Mouse (Mus musculus) forebrain, embryonic 12.5 days (tissue): ENCODE data around the gene Myo3b. TPM values are rescaled to one million over a fixed set of nuclear protein-coding genes. Genes with fewer than 3 reads are reported as not detected.
A peak's percentile ranks its signal among the peaks of the same experiment; 100 is the strongest.

ENCODE experiments used
- ATAC-seq: fragments of 200-750 bp; cut with Nextera tagmentation; 2 replicates; pipeline ENCODE4 v1.8.0; 2017; ENCODE audit warnings: moderate TSS enrichment; ENCODE audit not compliant: low FRiP score
- H3K27ac ChIP-seq: fragments of 300-500 bp; sonication (generic); 2 replicates; pipeline ENCODE4 v1.5.1; 2016; ENCODE audit warnings: mild to moderate bottlenecking
- H3K27me3 ChIP-seq: fragments of 300-500 bp; sonication (generic); 2 replicates; pipeline ENCODE4 v1.6.1; 2016; ENCODE audit warnings: mild to moderate bottlenecking
- H3K36me3 ChIP-seq: fragments of 300-500 bp; sonication (generic); replicated peaks from 2 replicates; pipeline ENCODE4 v1.6.1; 2016; ENCODE audit warnings: mild to moderate bottlenecking
- H3K4me1 ChIP-seq: fragments of 300-500 bp; sonication (generic); 2 replicates; pipeline ENCODE4 v1.6.1; 2016
- H3K4me2 ChIP-seq: fragments of 300-500 bp; sonication (generic); 2 replicates; pipeline ENCODE4 v1.6.1; 2016; ENCODE audit warnings: mild to moderate bottlenecking, moderate library complexity
- H3K4me3 ChIP-seq: fragments of 300-500 bp; sonication (generic); replicated peaks from 2 replicates; pipeline ENCODE4 v1.5.1; 2016; ENCODE audit warnings: mild to moderate bottlenecking
- H3K9ac ChIP-seq: fragments of 300-500 bp; sonication (generic); 2 replicates; pipeline ENCODE4 v1.6.1; 2016; ENCODE audit warnings: mild to moderate bottlenecking
- H3K9me3 ChIP-seq: fragments of 300-500 bp; sonication (generic); 2 replicates; pipeline ENCODE4 v1.6.1; 2016
- WGBS: fragments of 180-500 bp; shearing (Covaris S2); methylation state at CpG from one replicate; pipeline ENCODE4 v1.1.7; 2016; 5-methylcytosine and 5-hydroxymethylcytosine counted together
- polyA plus RNA-seq: library from polyadenylated mRNA; unstranded; fragments of >200 nt; fragmentation: Nextera tagmentation; extraction: Ambion mirVana; gene quantifications from 2 replicates; pipeline ENCODE4 v1.2.1, GENCODE M21; 2016

Myo3b gene
- polyA plus RNA-seq, 1 experiment from 2014 or later, result 0.15 TPM

GRCm38 (mm10) chr2:70379341-70379740, 340.4 kb downstream of the Myo3b start:
- no peak overlapping the region for H3K4me2 ChIP-seq
- H3K27me3 ChIP-seq, result 0 out of 2 replicates have a peak, but pooled peaks cover 5% of the 10 kb centered on the region
- H3K36me3 ChIP-seq, result no peaks in the 10 kb centered on the region
- no peaks in the 10 kb centered on the region for H3K9me3 ChIP-seq
- H3K9ac ChIP-seq, result no peak overlapping the region
- H3K4me3 ChIP-seq, result no peak overlapping the region
- no peak overlapping the region for H3K27ac ChIP-seq
- no peak for ATAC-seq
- H3K4me1 ChIP-seq, result peaks cover 5% of the 10 kb centered on the region; the same call in 1 of the 2 replicates
- WGBS, result 77% methylated on average over 6 of the region's 6 CpGs

- Histone ChIP-seq H3K4me2 (no peak overlapping the region), H3K27me3 (0 out of 2 replicates have a peak, but pooled peaks cover 5% of the 10 kb centered on the region), H3K9me3 (no peaks in the 10 kb centered on the region), H3K27ac (no peak overlapping the region), H3K4me1 (peaks cover 5% of the 10 kb centered on the region; the same call in 1 of the 2 replicates), H3K9ac (no peak overlapping the region), H3K36me3 (no peaks in the 10 kb centered on the region), H3K4me3 (no peak overlapping the region)
- WGBS, result 42% methylated on average over 6 of the region's 6 CpGs
- ATAC-seq, result no peak
Observed at GRCm38 (mm10) chr2:70379939-70380338, 341.0 kb downstream of the Myo3b start.

GRCm38 (mm10) chr2:70388645-70389044, 349.7 kb downstream of the Myo3b start:
- H3K4me1 ChIP-seq, result 0 out of 2 replicates have a peak, but pooled peaks cover 9% of the 10 kb centered on the region
- H3K9ac ChIP-seq, result no peak overlapping the region
- no peaks in the 10 kb centered on the region for H3K36me3 ChIP-seq
- peaks cover 5% of the 10 kb centered on the region; the same call in 1 of the 2 replicates for H3K27me3 ChIP-seq
- H3K4me3 ChIP-seq, result no peak overlapping the region
- no peaks in the 10 kb centered on the region for H3K9me3 ChIP-seq
- no peak overlapping the region for H3K4me2 ChIP-seq
- 74% methylated on average over 6 of the region's 6 CpGs for WGBS
- no peak for ATAC-seq
- H3K27ac ChIP-seq, result no peak overlapping the region

- 83% methylated on average over 1 of the region's 1 CpGs for WGBS
- Histone ChIP-seq H3K27me3 (peaks cover 5% of the 10 kb centered on the region; the same call in 1 of the 2 replicates), H3K9me3 (no peaks in the 10 kb centered on the region)
Observed at GRCm38 (mm10) chr2:70389162-70389561, 350.2 kb downstream of the Myo3b start.

GRCm38 (mm10) chr2:70397734-70398276, 358.9 kb downstream of the Myo3b start:
- no peaks in the 10 kb centered on the region for H3K4me1 ChIP-seq
- H3K36me3 ChIP-seq, result no peaks in the 10 kb centered on the region
- no peaks in the 10 kb centered on the region for H3K9me3 ChIP-seq
- H3K9ac ChIP-seq, result no peak overlapping the region
- WGBS, result 83% methylated on average over 9 of the region's 9 CpGs
- H3K27me3 ChIP-seq, result no peaks in the 10 kb centered on the region
- H3K27ac ChIP-seq, result no peak overlapping the region
- ATAC-seq, result no peak
- no peak overlapping the region for H3K4me2 ChIP-seq
- no peak overlapping the region for H3K4me3 ChIP-seq

More at GRCm38 (mm10) chr2:70389162-70389561, 350.2 kb downstream of the Myo3b start:
- Histone ChIP-seq H3K4me2 (no peak overlapping the region), H3K4me3 (no peak overlapping the region), H3K36me3 (no peaks in the 10 kb centered on the region), H3K27ac (no peak overlapping the region), H3K9ac (no peak overlapping the region), H3K4me1 (0 out of 2 replicates have a peak, but pooled peaks cover 9% of the 10 kb centered on the region)
- ATAC-seq, result no peak

GRCm38 (mm10) chr2:70399441-70400115, 360.7 kb downstream of the Myo3b start:
- Histone ChIP-seq H3K36me3 (no peaks in the 10 kb centered on the region), H3K27ac (no peak overlapping the region), H3K4me2 (no peak overlapping the region), H3K4me1 (no peaks in the 10 kb centered on the region), H3K9me3 (no peaks in the 10 kb centered on the region), H3K9ac (no peak overlapping the region), H3K27me3 (no peaks in the 10 kb centered on the region), H3K4me3 (no peak overlapping the region)
- 84% methylated on average over 15 of the region's 15 CpGs for WGBS
- no peak for ATAC-seq

- WGBS, result 91% methylated on average over 6 of the region's 6 CpGs
- Histone ChIP-seq H3K27ac (no peak overlapping the region), H3K36me3 (no peaks in the 10 kb centered on the region), H3K4me2 (no peak overlapping the region), H3K9ac (no peak overlapping the region), H3K27me3 (no peaks in the 10 kb centered on the region), H3K4me3 (no peak overlapping the region), H3K4me1 (no peaks in the 10 kb centered on the region), H3K9me3 (no peaks in the 10 kb centered on the region)
- no peak for ATAC-seq
Observed at GRCm38 (mm10) chr2:70400321-70400720, 361.4 kb downstream of the Myo3b start.

- no peaks in the 10 kb centered on the region for H3K36me3 ChIP-seq
- H3K27me3 ChIP-seq, result no peaks in the 10 kb centered on the region
- 49% methylated on average over 2 of the region's 2 CpGs for WGBS
- H3K9ac ChIP-seq, result no peak overlapping the region
- no peak for ATAC-seq
- H3K4me2 ChIP-seq, result no peak overlapping the region
- peaks cover 14% of the 10 kb centered on the region for H3K4me1 ChIP-seq
- no peak overlapping the region for H3K27ac ChIP-seq
- H3K9me3 ChIP-seq, result no peaks in the 10 kb centered on the region
- no peak overlapping the region for H3K4me3 ChIP-seq
Observed at GRCm38 (mm10) chr2:70404301-70404700, 365.4 kb downstream of the Myo3b start.

- no peak overlapping the region for H3K4me2 ChIP-seq
- no peak overlapping the region for H3K4me3 ChIP-seq
- peaks cover 14% of the 10 kb centered on the region for H3K4me1 ChIP-seq
- H3K9ac ChIP-seq, result no peak overlapping the region
- ATAC-seq, result no peak
- WGBS, result 43% methylated on average over 5 of the region's 5 CpGs
- no peaks in the 10 kb centered on the region for H3K36me3 ChIP-seq
- H3K27ac ChIP-seq, result no peak overlapping the region
- no peaks in the 10 kb centered on the region for H3K27me3 ChIP-seq
- H3K9me3 ChIP-seq, result no peaks in the 10 kb centered on the region
Observed at GRCm38 (mm10) chr2:70406846-70407245, 367.9 kb downstream of the Myo3b start.

GRCm38 (mm10) chr2:70407729-70408128, 368.8 kb downstream of the Myo3b start:
- ATAC-seq, result 0 out of 2 replicates have a peak, but pooled peaks have one; percentile 30
- Histone ChIP-seq H3K27me3 (no peaks in the 10 kb centered on the region), H3K36me3 (no peaks in the 10 kb centered on the region), H3K9me3 (no peaks in the 10 kb centered on the region), H3K27ac (no peak overlapping the region), H3K9ac (no peak overlapping the region), H3K4me3 (no peak overlapping the region), H3K4me2 (no peak overlapping the region), H3K4me1 (peaks cover 14% of the 10 kb centered on the region)
- 67% methylated on average over 5 of the region's 5 CpGs for WGBS

GRCm38 (mm10) chr2:70410298-70410885, 371.5 kb downstream of the Myo3b start:
- no peak for ATAC-seq
- no peak overlapping the region for H3K9ac ChIP-seq
- peaks cover 14% of the 10 kb centered on the region for H3K4me1 ChIP-seq
- no peak overlapping the region for H3K4me3 ChIP-seq
- no peaks in the 10 kb centered on the region for H3K27me3 ChIP-seq
- no peak overlapping the region for H3K4me2 ChIP-seq
- no peak overlapping the region for H3K27ac ChIP-seq
- 68% methylated on average over 4 of the region's 4 CpGs for WGBS
- no peaks in the 10 kb centered on the region for H3K9me3 ChIP-seq
- H3K36me3 ChIP-seq, result no peaks in the 10 kb centered on the region

- H3K4me2 ChIP-seq, result no peak overlapping the region
- 76% methylated on average over 13 of the region's 13 CpGs for WGBS
- H3K4me1 ChIP-seq, result peaks cover 7% of the 10 kb centered on the region
- no peaks in the 10 kb centered on the region for H3K36me3 ChIP-seq
- no peak overlapping the region for H3K9ac ChIP-seq
- no peak overlapping the region for H3K27ac ChIP-seq
- ATAC-seq, result no peak
- H3K9me3 ChIP-seq, result no peaks in the 10 kb centered on the region
- no peaks in the 10 kb centered on the region for H3K27me3 ChIP-seq
- no peak overlapping the region for H3K4me3 ChIP-seq
Observed at GRCm38 (mm10) chr2:70412315-70412714, 373.4 kb downstream of the Myo3b start.
